Mouse (Mus musculus): ENCODE results near the gene Fam20a. TPM values are rescaled to one million over a fixed set of nuclear protein-coding genes. Genes with fewer than 3 reads are reported as not detected.

Gene Fam20a
- total and polyA plus RNA-seq, 2 experiments = 6.9 to 30.6 TPM

DNA sequence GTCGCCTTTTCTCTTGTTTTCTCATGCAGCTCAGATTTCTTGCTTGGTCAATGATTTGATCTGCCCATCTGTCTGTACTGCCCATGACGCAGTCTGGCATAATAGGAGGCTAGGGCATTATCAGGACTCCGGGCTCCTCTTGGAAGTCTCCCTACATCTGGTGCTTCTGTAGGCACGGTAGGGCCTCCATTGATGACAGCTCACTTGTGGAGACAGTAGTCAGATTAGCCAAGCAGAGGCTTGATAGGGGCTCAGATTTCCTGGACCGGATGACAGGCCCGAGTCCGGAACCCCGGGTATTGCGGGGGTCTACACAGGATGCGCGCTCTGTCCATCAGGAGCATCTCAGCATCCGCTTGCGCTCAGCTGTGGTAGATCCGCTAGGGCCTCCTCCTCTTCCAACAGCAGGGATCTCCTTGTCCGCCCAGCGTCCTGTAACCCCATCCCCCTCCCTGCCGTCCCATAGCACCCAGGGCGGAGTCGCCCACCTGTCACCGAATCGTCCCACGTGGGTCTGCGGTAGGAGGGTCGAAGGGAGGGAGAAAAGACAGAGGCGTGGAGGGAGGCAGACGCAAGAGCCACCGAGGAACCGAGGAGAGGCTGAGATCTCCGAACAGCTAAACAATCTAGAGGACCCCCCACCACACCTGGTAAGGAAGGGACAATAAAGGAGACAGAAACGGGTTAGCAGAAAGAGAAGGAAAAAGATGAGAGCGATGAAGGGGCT is 71.9 kb downstream of the Fam20a start:
- Histone ChIP-seq H3K4me3 (ENCODE audit: insufficient read depth, low read depth, low read length) (peak overlapping the region; percentile 95), H3K4me1 (ENCODE audit: control insufficient read depth, insufficient read depth, low read length) (peaks cover 21% of the 10 kb centered on the region), H3K36me3 (ENCODE audit: control insufficient read depth, insufficient read depth, low read length) (peaks cover 11% of the 10 kb centered on the region), H3K27me3 (ENCODE audit: control insufficient read depth, insufficient read depth, low read length) (no peaks in the 10 kb centered on the region), H3K27ac (replicated peaks; ENCODE audit: insufficient read depth, low read depth, low read length) (peak overlapping the region; percentile 64), H3K9ac (ENCODE audit: low read depth, low read length) (peak overlapping the region; percentile 73), H3K79me2 (ENCODE audit: control insufficient read depth, insufficient read depth, low read length) (peaks cover 23% of the 10 kb centered on the region)
- TF ChIP-seq CTCF (IDR thresholded peaks at IDR 0.05; ENCODE audit: low read depth, low read length) = no peak
- 0 out of 2 replicates have a peak, but pooled peaks have one; percentile 17 for TF ChIP-seq POLR2A (IDR thresholded peaks at IDR 0.05; ENCODE audit: extremely low read depth, insufficient read depth, low read length)
- no peak for DNase-seq (ENCODE audit: extremely low read depth, low read depth, low spot score)
- 6% methylated on average over 31 of the region's 31 CpGs for WGBS

DNA sequence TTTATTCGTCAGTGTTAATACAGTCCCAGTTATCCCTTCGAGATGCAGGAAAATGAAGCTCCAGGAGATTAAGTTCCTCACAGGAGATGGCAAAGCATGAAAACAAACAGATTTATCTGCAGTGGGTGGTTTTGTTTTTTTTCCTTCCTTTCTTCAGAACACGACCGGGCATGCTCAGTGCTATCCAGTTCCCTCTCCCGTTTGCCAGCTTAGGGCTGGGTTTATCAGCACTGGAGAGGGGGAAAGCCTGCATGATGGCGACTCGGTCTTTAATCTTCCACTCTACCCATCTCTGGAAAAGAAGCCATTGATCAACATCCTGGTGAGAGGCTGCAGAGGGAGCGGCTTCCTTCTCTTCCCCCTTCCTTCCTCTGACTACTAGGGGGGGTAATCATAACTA is 72.9 kb downstream of the Fam20a start, which contains the start of gene Prkar1a:
Gene Prkar1a (plus strand): TSS at position 200 of the 400 bp plus-strand sequence.
- TF ChIP-seq POLR2A (IDR thresholded peaks at IDR 0.05; ENCODE audit: extremely low read depth, insufficient read depth, low read length) (no peak), CTCF (IDR thresholded peaks at IDR 0.05; ENCODE audit: low read depth, low read length) (no peak)
- Histone ChIP-seq H3K36me3 (ENCODE audit: control insufficient read depth, insufficient read depth, low read length) (peaks cover 4% of the 10 kb centered on the region; the same call in 1 of the 2 replicates), H3K4me3 (ENCODE audit: insufficient read depth, low read depth, low read length) (peak within 1 kb of the TSS; percentile 95), H3K79me2 (ENCODE audit: control insufficient read depth, insufficient read depth, low read length) (peaks cover 23% of the 10 kb centered on the region), H3K27ac (replicated peaks; ENCODE audit: insufficient read depth, low read depth, low read length) (peak within 1 kb of the TSS; percentile 64), H3K9ac (ENCODE audit: low read depth, low read length) (peak within 1 kb of the TSS; percentile 73), H3K4me1 (ENCODE audit: control insufficient read depth, insufficient read depth, low read length) (peaks cover 16% of the 10 kb centered on the region), H3K27me3 (ENCODE audit: control insufficient read depth, insufficient read depth, low read length) (no peaks in the 10 kb centered on the region)
- WGBS = 18% methylated on average over 8 of the region's 8 CpGs
- DNase-seq (ENCODE audit: extremely low read depth, low read depth, low spot score) = no peak

DNA sequence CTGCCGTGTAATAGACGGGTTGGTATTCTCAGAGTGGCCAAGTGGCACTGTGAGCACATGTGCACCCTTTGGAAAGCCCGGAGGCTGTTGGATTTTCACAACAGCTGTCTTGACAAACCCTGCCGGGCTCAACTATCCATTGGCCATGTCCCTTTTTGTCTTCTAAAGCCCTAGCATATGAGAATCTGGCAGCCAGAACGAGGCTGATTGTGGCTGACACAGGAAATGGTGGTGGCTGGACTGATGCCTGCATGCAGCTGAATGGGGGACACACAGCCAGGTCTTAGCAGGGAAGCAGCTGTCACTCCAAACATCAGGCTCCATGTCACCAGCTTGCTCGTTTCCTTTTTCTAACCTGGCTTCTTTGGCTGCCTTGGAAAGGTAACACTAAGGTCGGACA is 73.6 kb downstream of the Fam20a start:
- no peaks in the 10 kb centered on the region for H3K27me3 ChIP-seq (ENCODE audit: control insufficient read depth, insufficient read depth, low read length)
- no peak for DNase-seq (ENCODE audit: extremely low read depth, low read depth, low spot score)
- peaks cover 20% of the 10 kb centered on the region for H3K79me2 ChIP-seq (ENCODE audit: control insufficient read depth, insufficient read depth, low read length)
- no peaks in the 10 kb centered on the region for H3K36me3 ChIP-seq (ENCODE audit: control insufficient read depth, insufficient read depth, low read length)
- no peak for TF ChIP-seq POLR2A (IDR thresholded peaks at IDR 0.05; ENCODE audit: extremely low read depth, insufficient read depth, low read length)
- no peak for TF ChIP-seq CTCF (IDR thresholded peaks at IDR 0.05; ENCODE audit: low read depth, low read length)
- H3K4me3 ChIP-seq (ENCODE audit: insufficient read depth, low read depth, low read length) = no peak overlapping the region
- WGBS = 54% methylated on average over 7 of the region's 7 CpGs
- peak overlapping the region; percentile 18; the same call in 1 of the 2 replicates for H3K27ac ChIP-seq (replicated peaks; ENCODE audit: insufficient read depth, low read depth, low read length)
- H3K4me1 ChIP-seq (ENCODE audit: control insufficient read depth, insufficient read depth, low read length) = peaks cover 16% of the 10 kb centered on the region
- H3K9ac ChIP-seq (ENCODE audit: low read depth, low read length) = no peak overlapping the region

DNA sequence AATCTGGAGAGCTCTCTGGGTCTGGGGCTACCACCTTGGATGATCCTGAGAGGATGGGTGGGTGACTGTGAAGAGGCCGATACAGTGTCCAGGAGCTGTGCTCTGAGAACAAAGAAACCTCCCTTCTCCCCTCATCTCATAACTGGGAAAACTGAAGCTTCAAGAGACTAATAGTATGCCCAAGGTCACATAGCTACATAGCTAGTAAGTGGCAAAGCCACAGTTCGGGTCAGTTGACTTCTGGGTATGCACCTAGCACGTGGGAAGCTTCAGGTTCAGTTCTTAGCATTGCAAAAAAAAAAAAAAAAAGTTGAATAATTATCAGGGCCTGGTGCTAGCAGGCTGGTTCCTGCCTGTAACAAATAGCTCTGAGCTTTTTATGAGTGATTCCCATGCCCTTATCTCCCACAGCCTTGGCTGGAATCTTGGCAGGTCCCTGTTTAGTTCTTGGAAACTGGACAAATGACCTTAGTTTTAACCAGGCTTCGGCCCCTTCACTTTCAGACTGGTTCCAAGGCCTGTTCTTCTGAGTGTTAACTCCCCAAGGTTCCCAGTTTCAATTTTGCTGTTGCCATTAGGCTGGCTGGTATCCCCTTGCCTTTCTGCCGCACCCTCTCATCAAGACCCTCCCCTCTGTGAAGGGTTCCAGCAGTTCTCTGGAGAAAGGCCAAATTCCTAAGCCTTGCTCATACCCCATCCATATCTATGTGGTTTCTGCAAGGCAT is 80.4 kb downstream of the Fam20a start:
- Histone ChIP-seq H3K27me3 (ENCODE audit: control insufficient read depth, insufficient read depth, low read length) (no peaks in the 10 kb centered on the region), H3K4me3 (ENCODE audit: insufficient read depth, low read depth, low read length) (no peak overlapping the region), H3K79me2 (ENCODE audit: control insufficient read depth, insufficient read depth, low read length) (no peaks in the 10 kb centered on the region), H3K27ac (replicated peaks; ENCODE audit: insufficient read depth, low read depth, low read length) (peak overlapping the region; percentile 64), H3K9ac (ENCODE audit: low read depth, low read length) (no peak overlapping the region), H3K4me1 (ENCODE audit: control insufficient read depth, insufficient read depth, low read length) (peaks cover 9% of the 10 kb centered on the region), H3K36me3 (ENCODE audit: control insufficient read depth, insufficient read depth, low read length) (no peaks in the 10 kb centered on the region)
- peak; percentile 72 for DNase-seq (ENCODE audit: extremely low read depth, low read depth, low spot score)
- TF ChIP-seq CTCF (IDR thresholded peaks at IDR 0.05; ENCODE audit: low read depth, low read length) (no peak), POLR2A (IDR thresholded peaks at IDR 0.05; ENCODE audit: extremely low read depth, insufficient read depth, low read length) (no peak)
- WGBS = 35% methylated on average over 5 of the region's 5 CpGs

DNA sequence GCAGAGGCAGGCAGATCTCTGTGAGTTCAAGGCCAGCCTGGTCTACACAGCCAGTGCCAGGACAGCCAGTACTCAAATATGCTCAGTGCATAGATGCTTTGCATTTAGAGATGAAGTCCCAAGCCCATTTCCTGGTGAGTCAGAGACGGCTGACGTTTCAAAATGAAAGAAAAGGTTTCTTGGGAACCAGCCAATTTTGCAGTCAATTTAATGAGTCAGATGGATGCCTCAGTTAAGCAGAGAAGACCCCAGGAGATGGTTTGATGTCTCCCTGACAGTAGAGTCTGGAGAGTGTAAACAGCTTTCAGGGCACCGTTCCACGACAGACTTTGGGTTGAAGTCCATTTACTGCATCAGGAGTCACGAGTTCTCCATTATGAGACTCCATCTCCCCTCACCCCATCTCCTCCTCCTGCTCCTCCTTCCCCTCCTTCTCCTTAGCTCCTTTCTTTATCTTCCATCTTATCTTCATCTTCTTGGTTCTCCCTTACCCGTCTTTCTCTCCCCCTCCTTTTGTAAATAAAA is 86.1 kb downstream of the Fam20a start:
- TF ChIP-seq POLR2A (IDR thresholded peaks at IDR 0.05; ENCODE audit: extremely low read depth, insufficient read depth, low read length) = no peak
- no peak for TF ChIP-seq CTCF (IDR thresholded peaks at IDR 0.05; ENCODE audit: low read depth, low read length)
- H3K4me3 ChIP-seq (ENCODE audit: insufficient read depth, low read depth, low read length) = no peak overlapping the region
- 31% methylated on average over 6 of the region's 6 CpGs for WGBS
- no peak overlapping the region for H3K27ac ChIP-seq (replicated peaks; ENCODE audit: insufficient read depth, low read depth, low read length)
- H3K9ac ChIP-seq (ENCODE audit: low read depth, low read length) = no peak overlapping the region
- no peaks in the 10 kb centered on the region for H3K79me2 ChIP-seq (ENCODE audit: control insufficient read depth, insufficient read depth, low read length)
- H3K4me1 ChIP-seq (ENCODE audit: control insufficient read depth, insufficient read depth, low read length) = no peaks in the 10 kb centered on the region
- no peak for DNase-seq (ENCODE audit: extremely low read depth, low read depth, low spot score)
- H3K27me3 ChIP-seq (ENCODE audit: control insufficient read depth, insufficient read depth, low read length) = no peaks in the 10 kb centered on the region
- H3K36me3 ChIP-seq (ENCODE audit: control insufficient read depth, insufficient read depth, low read length) = no peaks in the 10 kb centered on the region

Data from liver, adult 2 months (tissue).